Mouse (Mus musculus): ENCODE measurements at regions not wholly inside any gene's neighbourhood (a gene's known extent, or its start where the extent isn't known, plus 50 kb on each side); places are given as distances from the start of the nearest gene placed in this dataset.

DNA sequence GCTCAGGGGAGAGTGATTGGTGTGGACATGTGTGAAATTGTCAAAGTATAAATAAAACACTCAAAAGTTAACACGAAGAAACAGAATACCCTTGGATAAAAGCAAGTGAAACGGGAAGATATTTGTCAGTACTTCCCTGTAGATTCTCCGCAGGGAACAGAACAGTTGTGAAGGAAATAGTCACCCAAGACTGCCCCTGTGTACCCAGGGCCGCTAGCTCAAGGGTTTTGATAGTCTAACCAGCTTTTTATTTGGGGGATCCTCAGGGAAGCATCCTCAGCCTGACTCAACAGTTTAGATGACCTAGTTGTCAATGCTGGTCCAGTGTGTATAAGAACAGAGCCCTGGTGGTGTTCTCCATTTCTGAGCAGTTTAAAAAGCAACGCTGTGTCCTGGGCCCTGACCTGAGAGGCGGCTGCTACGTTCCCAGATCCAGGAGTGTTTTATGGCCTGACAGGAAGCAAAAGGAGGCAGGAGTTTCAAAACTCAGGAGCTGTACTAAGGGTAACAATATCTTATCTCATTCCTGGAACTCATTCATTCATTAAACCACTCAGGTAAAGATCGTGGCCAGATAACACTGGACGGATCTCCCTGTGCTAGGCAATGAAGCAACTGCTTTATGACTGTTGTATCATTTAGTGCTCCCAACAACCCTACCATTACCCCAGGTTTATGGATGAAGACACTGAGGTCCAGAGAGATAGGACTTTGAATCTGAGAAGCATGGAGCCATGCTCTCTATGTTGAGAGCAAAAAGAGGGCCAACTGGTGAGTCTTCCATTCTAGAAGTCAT lies 359.8 kb upstream of the Maf start:
- no peaks in the 10 kb centered on the region for H3K36me3 ChIP-seq (replicated peaks)
- no peaks in the 10 kb centered on the region for H3K27me3 ChIP-seq
- ATAC-seq (ENCODE audit: insufficient read depth) = no peak
- no peak overlapping the region for H3K4me3 ChIP-seq (replicated peaks)
- no peaks in the 10 kb centered on the region for H3K4me1 ChIP-seq (replicated peaks)
- H3K9me3 ChIP-seq (replicated peaks) = no peaks in the 10 kb centered on the region
- WGBS (ENCODE audit: insufficient replicate concordance) = 58% methylated on average over 9 of the region's 9 CpGs
- H3K27ac ChIP-seq (replicated peaks) = no peak overlapping the region
- no peak overlapping the region for H3K4me2 ChIP-seq
- no peak overlapping the region for H3K9ac ChIP-seq

DNA sequence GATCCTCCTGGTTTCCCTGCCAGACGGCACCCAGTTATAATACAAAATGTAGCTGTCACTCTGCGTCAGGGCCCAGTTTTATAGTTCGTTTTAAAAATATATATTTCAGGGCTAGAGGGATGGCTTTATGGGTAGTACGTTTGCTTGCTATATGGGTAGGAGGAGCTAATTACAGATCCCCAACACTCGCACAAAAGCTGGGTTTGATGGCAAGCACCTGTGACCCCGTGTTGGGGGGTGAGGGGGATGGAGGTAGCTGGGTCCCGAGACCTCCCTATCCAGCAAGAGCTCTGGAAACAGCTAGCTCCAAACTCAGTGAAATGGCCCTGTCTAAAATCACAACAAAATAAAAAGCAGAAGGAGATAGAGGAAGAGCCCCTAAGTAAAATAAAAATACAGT lies 358.3 kb upstream of the Maf start:
- H3K9me3 ChIP-seq (replicated peaks) = no peaks in the 10 kb centered on the region
- no peak overlapping the region for H3K4me3 ChIP-seq (replicated peaks)
- H3K4me1 ChIP-seq (replicated peaks) = no peaks in the 10 kb centered on the region
- ATAC-seq (ENCODE audit: insufficient read depth) = no peak
- WGBS (ENCODE audit: insufficient replicate concordance) = 63% methylated on average over 7 of the region's 7 CpGs
- H3K27ac ChIP-seq (replicated peaks) = no peak overlapping the region
- H3K27me3 ChIP-seq = no peaks in the 10 kb centered on the region
- H3K9ac ChIP-seq = no peak overlapping the region
- no peaks in the 10 kb centered on the region for H3K36me3 ChIP-seq (replicated peaks)
- no peak overlapping the region for H3K4me2 ChIP-seq

DNA sequence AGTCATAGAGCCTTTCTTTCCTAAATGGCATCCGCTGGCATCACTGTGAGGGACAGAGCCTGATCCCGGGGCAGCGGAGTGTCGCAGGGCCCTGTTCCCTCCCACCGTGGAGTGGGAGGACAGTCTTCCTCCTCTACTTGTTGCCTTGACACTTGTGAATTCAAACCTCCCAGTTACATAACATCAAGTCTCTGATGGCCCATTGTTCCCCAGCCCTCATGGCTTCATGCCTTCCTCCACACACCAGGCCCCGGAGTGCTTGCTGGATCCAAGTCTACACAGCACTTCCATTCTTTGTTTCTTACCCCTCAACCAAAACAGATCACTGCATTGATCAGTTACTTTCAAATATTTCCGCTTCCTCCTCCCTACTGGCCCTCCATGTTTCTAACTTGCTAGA lies 357.7 kb upstream of the Maf start:
- no peaks in the 10 kb centered on the region for H3K27me3 ChIP-seq
- H3K36me3 ChIP-seq (replicated peaks) = no peaks in the 10 kb centered on the region
- WGBS (ENCODE audit: insufficient replicate concordance) = 80% methylated on average over 7 of the region's 7 CpGs
- H3K4me2 ChIP-seq = no peak overlapping the region
- H3K27ac ChIP-seq (replicated peaks) = no peak overlapping the region
- no peak for ATAC-seq (ENCODE audit: insufficient read depth)
- H3K4me3 ChIP-seq (replicated peaks) = no peak overlapping the region
- H3K9me3 ChIP-seq (replicated peaks) = no peaks in the 10 kb centered on the region
- no peaks in the 10 kb centered on the region for H3K4me1 ChIP-seq (replicated peaks)
- H3K9ac ChIP-seq = no peak overlapping the region

DNA sequence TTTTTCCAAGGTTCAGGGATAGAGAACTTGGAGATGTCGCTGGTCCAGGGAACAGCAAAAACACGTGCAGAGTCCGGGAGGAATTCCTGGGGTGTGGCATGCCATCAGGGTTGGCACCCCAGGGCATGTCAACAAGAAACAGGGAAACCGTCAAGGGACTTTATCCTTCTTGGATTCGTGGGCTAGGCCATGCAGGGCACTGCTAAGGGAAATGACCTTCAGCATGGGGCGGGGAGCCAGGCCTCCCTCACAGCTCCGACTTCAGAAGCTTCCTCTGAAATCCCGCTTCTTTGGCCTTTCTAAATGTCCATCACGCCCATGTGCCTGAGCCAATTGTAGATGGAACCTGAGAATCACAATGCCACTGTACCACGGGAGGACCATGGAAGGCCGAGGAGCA lies 357.0 kb upstream of the Maf start:
- Histone ChIP-seq H3K9ac (no peak overlapping the region), H3K27me3 (no peaks in the 10 kb centered on the region), H3K4me1 (replicated peaks) (no peaks in the 10 kb centered on the region), H3K36me3 (replicated peaks) (no peaks in the 10 kb centered on the region), H3K9me3 (replicated peaks) (no peaks in the 10 kb centered on the region), H3K4me2 (no peak overlapping the region), H3K4me3 (replicated peaks) (no peak overlapping the region), H3K27ac (replicated peaks) (no peak overlapping the region)
- ATAC-seq (ENCODE audit: insufficient read depth) = no peak
- WGBS (ENCODE audit: insufficient replicate concordance) = 66% methylated on average over 11 of the region's 11 CpGs

DNA sequence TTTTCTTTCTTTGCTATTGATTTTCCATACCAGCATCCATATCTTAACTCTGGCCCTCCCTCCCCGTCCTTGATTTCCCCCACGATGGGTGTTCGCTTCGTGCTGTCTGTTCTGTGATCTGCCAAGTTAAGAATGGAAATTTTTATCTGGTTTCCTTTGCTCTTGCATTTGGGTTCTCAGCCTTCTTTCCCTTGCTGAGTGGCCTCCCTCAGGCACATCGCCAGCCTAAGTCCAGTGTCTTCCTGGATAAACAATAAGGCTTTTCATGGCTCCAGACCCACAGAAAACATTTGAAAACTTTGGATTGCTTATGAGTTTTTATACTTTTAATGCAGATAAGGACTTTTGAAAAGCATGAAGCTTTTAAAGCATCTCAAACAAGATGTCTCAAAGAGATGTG lies 355.9 kb upstream of the Maf start:
- H3K4me1 ChIP-seq (replicated peaks) = no peaks in the 10 kb centered on the region
- no peak overlapping the region for H3K4me3 ChIP-seq (replicated peaks)
- H3K36me3 ChIP-seq (replicated peaks) = no peaks in the 10 kb centered on the region
- no peaks in the 10 kb centered on the region for H3K27me3 ChIP-seq
- H3K27ac ChIP-seq (replicated peaks) = no peak overlapping the region
- no peak overlapping the region for H3K4me2 ChIP-seq
- no peak overlapping the region for H3K9ac ChIP-seq
- no peaks in the 10 kb centered on the region for H3K9me3 ChIP-seq (replicated peaks)
- 59% methylated on average over 5 of the region's 5 CpGs for WGBS (ENCODE audit: insufficient replicate concordance)
- no peak for ATAC-seq (ENCODE audit: insufficient read depth)

DNA sequence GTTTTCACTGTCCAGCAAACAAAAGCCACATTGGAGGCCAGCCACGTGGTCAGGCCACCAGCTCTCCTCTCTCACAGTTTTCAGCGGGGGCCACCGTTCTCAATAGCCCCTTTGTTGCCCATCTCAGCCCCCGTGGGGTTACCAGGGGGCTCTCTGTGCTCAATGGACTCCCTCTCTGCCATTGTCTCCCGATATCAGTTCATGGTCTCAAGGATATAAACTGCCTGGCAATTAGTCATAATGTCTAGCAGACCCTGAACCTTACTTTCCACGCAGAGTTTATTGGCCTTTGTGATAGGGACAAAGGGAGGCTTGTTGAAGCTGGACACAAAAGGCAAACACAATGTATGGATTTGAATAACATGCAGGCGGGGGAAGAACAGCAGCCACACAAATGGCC lies 345.9 kb upstream of the Maf start:
- Histone ChIP-seq H3K4me1 (replicated peaks) (no peaks in the 10 kb centered on the region), H3K4me3 (replicated peaks) (no peak overlapping the region), H3K9ac (no peak overlapping the region), H3K4me2 (no peak overlapping the region), H3K9me3 (replicated peaks) (no peaks in the 10 kb centered on the region), H3K36me3 (replicated peaks) (no peaks in the 10 kb centered on the region), H3K27ac (replicated peaks) (no peak overlapping the region), H3K27me3 (no peaks in the 10 kb centered on the region)
- WGBS (ENCODE audit: insufficient replicate concordance) = 42% methylated on average over 7 of the region's 7 CpGs
- ATAC-seq (ENCODE audit: insufficient read depth) = no peak

DNA sequence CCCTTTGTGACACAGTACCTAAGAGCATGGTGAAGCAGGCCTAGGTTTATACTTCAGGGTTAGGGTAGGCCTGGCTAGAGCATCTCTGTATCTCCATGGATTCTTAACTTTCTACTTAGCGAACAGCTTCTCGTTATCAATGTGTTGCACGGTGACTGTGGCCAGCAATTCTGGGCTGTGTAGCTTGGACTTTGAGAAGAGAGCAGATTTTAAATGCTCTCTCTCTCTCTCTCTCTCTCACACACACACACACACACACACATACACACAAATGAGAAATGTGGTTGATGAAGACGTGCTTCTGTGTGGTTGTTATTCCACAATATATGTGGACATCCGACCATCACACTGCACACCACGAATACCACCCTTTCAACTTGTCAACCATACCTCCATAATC lies 345.4 kb upstream of the Maf start:
- no peak overlapping the region for H3K4me2 ChIP-seq
- H3K9me3 ChIP-seq (replicated peaks) = no peaks in the 10 kb centered on the region
- H3K9ac ChIP-seq = no peak overlapping the region
- H3K27ac ChIP-seq (replicated peaks) = no peak overlapping the region
- H3K4me1 ChIP-seq (replicated peaks) = no peaks in the 10 kb centered on the region
- no peak overlapping the region for H3K4me3 ChIP-seq (replicated peaks)
- H3K36me3 ChIP-seq (replicated peaks) = no peaks in the 10 kb centered on the region
- H3K27me3 ChIP-seq = no peaks in the 10 kb centered on the region
- whole genome bisulfite sequencing (ENCODE audit: insufficient replicate concordance) = 66% methylated on average over 6 of the region's 6 CpGs
- no peak for ATAC-seq (ENCODE audit: insufficient read depth)

DNA sequence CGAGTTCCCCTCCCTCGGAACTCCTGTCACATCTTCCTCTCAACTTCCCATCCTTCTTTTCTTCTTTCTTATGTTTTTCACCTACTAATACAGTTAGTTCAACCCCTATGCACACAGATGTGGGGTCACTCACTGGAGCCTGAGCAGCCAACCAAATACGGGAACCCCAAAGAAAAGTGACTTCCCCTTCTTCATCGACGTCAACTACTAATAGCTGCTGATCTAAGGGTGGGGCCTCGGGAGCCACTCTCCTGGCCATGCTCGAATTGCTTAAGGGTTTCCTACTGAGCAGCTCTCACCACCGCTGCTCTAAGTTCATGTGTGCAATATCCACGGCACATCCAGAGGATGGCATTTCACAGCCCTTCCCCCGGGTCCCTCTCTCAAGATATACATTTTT lies 340.9 kb upstream of the Maf start:
- H3K9ac ChIP-seq = no peak overlapping the region
- no peak overlapping the region for H3K4me3 ChIP-seq (replicated peaks)
- H3K27ac ChIP-seq (replicated peaks) = no peak overlapping the region
- no peaks in the 10 kb centered on the region for H3K36me3 ChIP-seq (replicated peaks)
- H3K9me3 ChIP-seq (replicated peaks) = no peaks in the 10 kb centered on the region
- H3K4me2 ChIP-seq = no peak overlapping the region
- ATAC-seq (ENCODE audit: insufficient read depth) = no peak
- H3K4me1 ChIP-seq (replicated peaks) = no peaks in the 10 kb centered on the region
- WGBS (ENCODE audit: insufficient replicate concordance) = 63% methylated on average over 10 of the region's 10 CpGs
- H3K27me3 ChIP-seq = no peaks in the 10 kb centered on the region

DNA sequence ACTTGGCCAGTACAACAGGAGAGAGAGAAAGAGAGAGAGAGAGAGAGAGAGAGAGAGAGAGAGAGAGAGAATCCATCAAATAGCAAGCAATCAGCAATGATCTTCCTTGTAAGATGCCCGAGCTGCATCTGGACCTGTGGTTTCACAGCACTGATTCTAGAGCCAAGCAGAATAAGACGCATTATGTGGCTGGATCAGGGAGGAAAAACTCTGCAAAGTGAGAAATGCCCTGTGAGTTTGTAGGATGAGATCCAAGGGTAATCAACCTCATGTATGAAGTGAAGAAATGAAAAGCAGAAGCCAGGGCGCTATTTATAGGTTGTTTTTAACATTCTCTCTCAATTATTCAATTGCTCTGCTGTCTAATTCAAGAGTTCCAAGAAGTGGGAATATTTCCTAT lies 339.3 kb upstream of the Maf start:
- WGBS (ENCODE audit: insufficient replicate concordance) = 50% methylated on average over 3 of the region's 3 CpGs
- H3K9me3 ChIP-seq (replicated peaks) = no peaks in the 10 kb centered on the region
- no peak overlapping the region for H3K4me2 ChIP-seq
- no peak overlapping the region for H3K27ac ChIP-seq (replicated peaks)
- no peaks in the 10 kb centered on the region for H3K36me3 ChIP-seq (replicated peaks)
- ATAC-seq (ENCODE audit: insufficient read depth) = no peak
- no peaks in the 10 kb centered on the region for H3K27me3 ChIP-seq
- H3K4me3 ChIP-seq (replicated peaks) = no peak overlapping the region
- no peaks in the 10 kb centered on the region for H3K4me1 ChIP-seq (replicated peaks)
- H3K9ac ChIP-seq = no peak overlapping the region

DNA sequence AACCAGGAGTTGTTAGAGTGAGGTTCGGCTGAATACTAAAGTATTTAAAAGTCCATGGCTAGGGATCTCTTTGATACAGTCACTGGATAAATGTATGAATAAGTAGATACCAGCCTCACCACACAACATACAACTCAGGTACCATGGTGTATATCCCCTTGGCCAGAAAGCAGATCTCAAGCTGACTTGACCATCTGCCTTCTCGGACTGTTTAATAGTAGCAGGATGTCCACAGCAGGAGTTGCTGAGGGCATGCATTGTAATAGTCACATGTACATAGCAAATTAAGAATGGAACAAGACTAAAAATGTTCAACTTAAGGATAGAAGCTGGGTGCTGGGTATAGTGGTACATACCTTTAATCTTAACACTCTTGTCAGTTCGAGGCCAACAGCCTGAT lies 337.9 kb upstream of the Maf start:
- H3K4me3 ChIP-seq (replicated peaks) = no peak overlapping the region
- no peaks in the 10 kb centered on the region for H3K4me1 ChIP-seq (replicated peaks)
- H3K36me3 ChIP-seq (replicated peaks) = no peaks in the 10 kb centered on the region
- H3K9me3 ChIP-seq (replicated peaks) = no peaks in the 10 kb centered on the region
- no peak overlapping the region for H3K27ac ChIP-seq (replicated peaks)
- H3K9ac ChIP-seq = no peak overlapping the region
- WGBS (ENCODE audit: insufficient replicate concordance) = 62% methylated on average over 3 of the region's 3 CpGs
- no peaks in the 10 kb centered on the region for H3K27me3 ChIP-seq
- ATAC-seq (ENCODE audit: insufficient read depth) = no peak
- no peak overlapping the region for H3K4me2 ChIP-seq

DNA sequence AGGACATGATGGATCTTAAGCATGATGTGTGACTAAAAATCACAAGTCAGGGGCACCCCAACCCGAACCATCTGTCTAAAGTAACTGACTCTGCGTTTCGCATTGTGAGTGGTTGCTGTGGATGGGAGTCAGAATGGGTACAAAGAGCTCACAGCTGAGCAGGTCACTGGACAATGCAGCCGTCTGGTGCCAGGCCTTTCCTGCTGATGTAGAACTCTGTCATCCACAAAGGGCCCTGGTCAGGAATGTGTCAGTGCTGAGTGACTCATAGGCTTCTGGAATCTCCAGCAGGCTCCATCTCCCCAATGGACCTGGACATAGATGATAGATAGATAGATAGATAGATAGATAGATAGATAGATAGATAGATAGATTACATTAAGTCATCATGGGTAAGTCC lies 335.8 kb upstream of the Maf start:
- Histone ChIP-seq H3K4me2 (no peak overlapping the region), H3K9ac (no peak overlapping the region), H3K4me1 (replicated peaks) (no peaks in the 10 kb centered on the region), H3K9me3 (replicated peaks) (no peaks in the 10 kb centered on the region), H3K27me3 (no peaks in the 10 kb centered on the region), H3K4me3 (replicated peaks) (no peak overlapping the region), H3K27ac (replicated peaks) (no peak overlapping the region), H3K36me3 (replicated peaks) (no peaks in the 10 kb centered on the region)
- ATAC-seq (ENCODE audit: insufficient read depth) = no peak
- WGBS (ENCODE audit: insufficient replicate concordance) = 61% methylated on average over 4 of the region's 4 CpGs

DNA sequence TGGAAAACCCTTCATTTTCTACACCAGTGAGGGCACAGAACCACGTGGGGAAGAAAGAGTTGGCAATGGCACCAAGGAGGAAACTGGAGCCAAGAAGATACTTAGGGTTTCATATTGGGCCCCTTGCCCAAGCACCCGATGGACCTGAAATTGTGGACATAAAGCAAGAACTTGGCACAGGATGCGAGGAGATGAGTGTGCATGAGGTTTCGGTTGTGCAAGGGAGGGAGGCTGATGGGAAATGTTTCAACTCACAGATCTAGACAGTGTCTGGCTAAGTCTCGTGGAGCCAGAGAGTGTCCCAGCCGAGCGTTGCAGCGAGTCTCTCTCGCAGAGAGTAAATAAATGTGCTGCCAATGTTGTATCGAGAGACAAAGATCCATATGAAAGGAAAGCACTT lies 323.4 kb upstream of the Maf start:
- Histone ChIP-seq H3K9me3 (replicated peaks) (no peaks in the 10 kb centered on the region), H3K4me3 (replicated peaks) (no peak overlapping the region), H3K36me3 (replicated peaks) (no peaks in the 10 kb centered on the region), H3K9ac (no peak overlapping the region), H3K4me1 (replicated peaks) (no peaks in the 10 kb centered on the region), H3K4me2 (no peak overlapping the region), H3K27ac (replicated peaks) (no peak overlapping the region), H3K27me3 (no peaks in the 10 kb centered on the region)
- 68% methylated on average over 10 of the region's 10 CpGs for WGBS (ENCODE audit: insufficient replicate concordance)
- ATAC-seq (ENCODE audit: insufficient read depth) = no peak

All from liver, embryonic 15.5 days (tissue).